Mouse (Mus musculus) embryonic facial prominence, embryonic 12.5 days (tissue): Measurements from ENCODE around the gene Immp2l. TPM values are rescaled to one million over a fixed set of nuclear protein-coding genes. Genes with fewer than 3 reads are reported as not detected.

Experiments
- ATAC-seq: fragments of 200-750 bp; cut with Nextera tagmentation; 2 replicates; pipeline ENCODE4 v1.8.0; 2017; ENCODE audit not compliant: insufficient number of reproducible peaks, insufficient read depth, low FRiP score, low TSS enrichment
- H3K27ac ChIP-seq: fragments of 300-500 bp; sonication (generic); 2 replicates; pipeline ENCODE4 v1.5.1; 2016; ENCODE audit warnings: mild to moderate bottlenecking
- H3K27me3 ChIP-seq: fragments of 300-500 bp; sonication (generic); 2 replicates; pipeline ENCODE4 v1.6.1; 2016; ENCODE audit warnings: mild to moderate bottlenecking, moderate library complexity
- H3K36me3 ChIP-seq: fragments of 300-500 bp; sonication (generic); 2 replicates; pipeline ENCODE4 v1.6.1; 2016; ENCODE audit warnings: mild to moderate bottlenecking
- H3K4me1 ChIP-seq: fragments of 300-500 bp; sonication (generic); 2 replicates; pipeline ENCODE4 v1.6.1; 2016
- H3K4me2 ChIP-seq: fragments of 300-500 bp; sonication (generic); replicated peaks from 2 replicates; pipeline ENCODE4 v1.6.1; 2016; ENCODE audit warnings: mild to moderate bottlenecking, moderate library complexity
- H3K4me3 ChIP-seq: fragments of 300-500 bp; sonication (generic); 2 replicates; pipeline ENCODE4 v1.5.1; 2016; ENCODE audit warnings: mild to moderate bottlenecking
- H3K9ac ChIP-seq: fragments of 300-500 bp; sonication (generic); 2 replicates; pipeline ENCODE4 v1.6.1; 2016; ENCODE audit warnings: mild to moderate bottlenecking, moderate library complexity
- H3K9me3 ChIP-seq: fragments of 300-500 bp; sonication (generic); 2 replicates; pipeline ENCODE4 v1.6.1; 2016; ENCODE audit warnings: mild to moderate bottlenecking, moderate library complexity
- WGBS: fragments of 180-500 bp; shearing (Covaris S2); methylation state at CpG from one replicate; pipeline ENCODE4 v1.1.7; 2016; 5-methylcytosine and 5-hydroxymethylcytosine counted together
- polyA plus RNA-seq: library from polyadenylated mRNA; unstranded; fragments of >200 nt; fragmentation: Nextera tagmentation; extraction: Ambion mirVana; gene quantifications from 2 replicates; pipeline ENCODE4 v1.2.1, GENCODE M21; 2016

Gene Immp2l
- polyA plus RNA-seq, 1 experiment from 2014 or later: 12.4 TPM

- no peak for ATAC-seq
- H3K4me3 ChIP-seq: peak overlapping the region; percentile 34; the same call in 1 of the 2 replicates
- H3K4me1 ChIP-seq: peaks cover 8% of the 10 kb centered on the region; the same call in 1 of the 2 replicates
- WGBS: 89% methylated on average over 5 of the region's 5 CpGs
- no peaks in the 10 kb centered on the region for H3K36me3 ChIP-seq
- H3K4me2 ChIP-seq: peak overlapping the region; percentile 61
- no peak overlapping the region for H3K27ac ChIP-seq
- H3K9ac ChIP-seq: no peak overlapping the region
- H3K27me3 ChIP-seq: no peaks in the 10 kb centered on the region
- H3K9me3 ChIP-seq: no peaks in the 10 kb centered on the region
Observed at GRCm38 (mm10) chr12:41483091-41483592, 459.3 kb downstream of the Immp2l start.

DNA sequence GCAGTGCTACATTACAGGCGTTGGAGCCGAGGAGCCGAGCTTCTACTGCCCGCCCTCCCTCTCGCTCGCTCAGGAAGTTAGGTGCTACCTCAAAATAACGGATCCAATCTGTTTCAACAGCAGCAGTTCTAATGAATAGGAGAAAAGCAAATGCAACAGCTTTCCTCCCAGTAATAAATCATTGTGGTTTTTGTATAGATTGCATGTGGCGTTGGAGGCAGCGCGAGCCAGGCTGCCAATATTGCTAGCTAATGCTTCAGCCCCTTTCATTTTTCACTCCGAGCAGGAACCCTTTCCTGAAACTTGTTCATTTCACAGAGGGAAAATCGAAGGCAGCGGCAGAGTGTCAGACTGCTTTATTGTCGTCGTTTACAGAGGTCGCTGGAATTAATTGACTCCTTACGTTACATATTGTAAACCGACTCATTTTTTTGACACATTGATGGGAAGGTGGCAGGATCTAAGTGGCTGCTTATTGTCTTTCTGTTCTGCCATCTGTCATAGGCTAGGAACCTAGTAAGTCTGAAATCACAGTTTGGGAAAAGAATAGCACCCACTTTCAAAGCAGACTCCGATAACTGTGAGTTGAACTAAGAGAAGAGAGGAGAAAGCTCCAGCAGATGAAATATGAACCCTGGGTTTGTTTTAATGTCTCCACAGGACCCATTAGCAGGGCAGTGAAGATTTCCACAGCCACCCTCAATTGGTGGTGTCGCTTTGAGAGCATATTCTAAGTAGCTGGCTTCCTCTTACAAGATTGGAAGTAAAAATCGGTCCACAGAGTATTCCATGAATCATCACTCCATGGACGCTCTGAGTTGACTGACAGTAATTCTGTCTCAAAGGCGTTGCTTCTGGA, 459.9 kb downstream of the Immp2l start:
- Histone ChIP-seq H3K4me1 (peaks cover 8% of the 10 kb centered on the region; the same call in 1 of the 2 replicates), H3K9me3 (no peaks in the 10 kb centered on the region), H3K27ac (0 out of 2 replicates have a peak overlapping the region, but pooled peaks have one; percentile 46), H3K9ac (no peak overlapping the region), H3K36me3 (no peaks in the 10 kb centered on the region), H3K4me3 (peak overlapping the region; percentile 34), H3K27me3 (no peaks in the 10 kb centered on the region), H3K4me2 (peak overlapping the region; percentile 61)
- 33% methylated on average over 23 of the region's 23 CpGs for WGBS
- no peak for ATAC-seq

DNA sequence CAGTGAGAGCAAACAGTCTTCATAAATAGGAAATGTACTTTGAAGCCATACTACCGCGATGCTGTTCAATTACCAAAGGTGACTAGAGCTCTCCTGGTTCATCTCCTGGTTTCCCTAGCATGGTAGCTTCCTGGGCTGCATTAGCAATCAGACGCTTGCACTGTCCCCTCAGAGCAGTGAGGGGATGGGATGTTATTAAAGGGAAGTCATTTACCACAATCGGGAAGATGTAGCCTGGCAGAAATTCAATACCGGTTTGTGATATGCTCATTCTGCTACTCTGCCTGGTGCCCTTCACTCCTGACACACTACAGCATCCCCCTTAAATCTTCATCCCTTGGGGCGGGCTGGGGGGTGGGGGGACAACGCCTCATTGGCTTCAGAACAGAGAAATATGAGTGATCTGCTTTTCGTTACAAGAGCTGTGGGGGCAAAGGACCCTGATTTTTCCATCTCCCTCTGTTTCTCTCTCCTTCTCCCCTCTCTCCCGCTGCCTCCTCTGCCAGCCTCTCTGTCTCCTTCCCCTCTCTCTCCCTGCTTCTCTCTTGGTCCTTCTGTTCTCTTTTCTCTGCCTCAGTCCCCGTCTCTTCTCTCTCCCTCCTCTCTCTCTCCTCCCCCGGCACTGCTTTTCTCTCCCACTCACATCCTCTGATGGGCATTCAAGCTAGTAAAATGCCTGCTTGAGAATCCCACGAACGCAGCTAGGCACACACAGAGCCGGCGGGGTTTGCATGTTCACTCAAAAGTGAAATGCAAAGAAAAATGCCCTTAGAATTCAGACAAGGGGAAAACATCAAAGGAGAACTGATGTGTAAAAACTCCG, 461.0 kb downstream of the Immp2l start:
- peak overlapping the region; percentile 50 for H3K9ac ChIP-seq
- ATAC-seq: no peak
- H3K4me2 ChIP-seq: peak overlapping the region; percentile 61
- H3K4me3 ChIP-seq: peak overlapping the region; percentile 34
- no peaks in the 10 kb centered on the region for H3K27me3 ChIP-seq
- H3K4me1 ChIP-seq: peaks cover 8% of the 10 kb centered on the region; the same call in 1 of the 2 replicates
- H3K27ac ChIP-seq: peak overlapping the region; percentile 55; the same call in 1 of the 2 replicates
- 29% methylated on average over 16 of the region's 16 CpGs for WGBS
- H3K36me3 ChIP-seq: no peaks in the 10 kb centered on the region
- no peaks in the 10 kb centered on the region for H3K9me3 ChIP-seq

DNA sequence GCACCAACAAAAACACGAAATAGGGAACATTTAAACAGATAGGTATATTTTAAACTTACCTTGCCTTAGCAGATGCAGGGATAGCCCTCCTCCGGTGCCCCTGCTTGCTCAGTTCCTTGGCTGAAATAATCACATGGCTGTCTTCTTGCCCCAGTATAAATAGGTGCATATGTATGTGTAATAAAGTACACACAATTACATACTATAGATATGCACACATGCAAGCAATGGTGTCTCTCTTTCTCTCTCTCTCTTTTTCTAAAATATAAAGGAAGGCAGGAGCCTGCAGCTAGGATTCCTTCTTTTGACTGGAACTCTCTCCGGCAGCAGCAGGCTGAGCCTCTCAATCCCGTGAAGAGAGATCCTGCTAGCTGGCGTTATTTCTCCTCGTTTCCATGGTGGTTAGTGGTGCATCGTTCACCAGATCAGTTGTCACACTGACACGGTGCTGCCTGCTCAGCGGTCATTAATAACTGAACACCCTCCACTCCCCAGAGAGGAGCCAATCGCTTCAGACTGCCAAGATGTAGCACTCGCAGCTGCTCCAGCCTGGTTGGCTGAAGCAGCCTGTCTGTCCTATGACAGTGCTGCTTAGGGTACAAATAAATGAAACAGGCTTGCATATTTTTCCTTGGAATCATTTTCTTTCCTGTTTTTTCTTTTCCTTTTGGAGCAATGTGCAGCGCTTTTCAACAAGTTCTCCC, 461.8 kb downstream of the Immp2l start:
- 18% methylated on average over 12 of the region's 12 CpGs for WGBS
- peaks cover 8% of the 10 kb centered on the region; the same call in 1 of the 2 replicates for H3K4me1 ChIP-seq
- H3K9me3 ChIP-seq: no peaks in the 10 kb centered on the region
- peak overlapping the region; percentile 61 for H3K4me2 ChIP-seq
- H3K9ac ChIP-seq: peak overlapping the region; percentile 48
- ATAC-seq: peak; percentile 82; the same call in 1 of the 2 replicates
- H3K27ac ChIP-seq: peak overlapping the region; percentile 27; the same call in 1 of the 2 replicates
- no peaks in the 10 kb centered on the region for H3K36me3 ChIP-seq
- H3K27me3 ChIP-seq: no peaks in the 10 kb centered on the region
- H3K4me3 ChIP-seq: peak overlapping the region; percentile 34

DNA sequence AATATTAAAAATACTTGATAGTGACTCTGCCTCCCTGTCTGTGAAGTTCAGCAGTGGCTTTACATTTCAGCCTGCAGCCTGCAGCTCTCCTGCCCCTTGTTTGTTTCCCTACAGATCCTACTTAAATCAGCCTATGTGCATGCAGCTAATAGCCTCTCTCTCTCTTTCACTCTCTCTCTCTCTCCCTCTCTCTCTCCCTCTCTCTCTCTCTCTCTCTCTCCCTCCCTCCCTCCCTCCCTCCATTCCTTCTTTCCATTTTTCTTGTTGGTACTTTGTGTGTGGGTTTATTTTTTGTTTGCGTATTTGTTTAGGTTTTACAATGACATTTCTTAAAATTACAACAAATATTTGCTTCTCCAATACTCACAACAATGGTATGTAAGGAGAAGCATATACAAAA, 462.4 kb downstream of the Immp2l start, which contains the start of gene Lrrn3:
TSS of gene Lrrn3 (minus strand) at position 101 of the 400 bp plus-strand sequence.
- H3K36me3 ChIP-seq: no peaks in the 10 kb centered on the region
- H3K9ac ChIP-seq: peak within 1 kb of the TSS; percentile 48
- peak within 1 kb of the TSS; percentile 34 for H3K4me3 ChIP-seq
- ATAC-seq: no peak
- peak within 1 kb of the TSS; percentile 27; the same call in 1 of the 2 replicates for H3K27ac ChIP-seq
- H3K9me3 ChIP-seq: no peaks in the 10 kb centered on the region
- H3K27me3 ChIP-seq: no peaks in the 10 kb centered on the region
- 95% methylated on average over 1 of the region's 1 CpGs for whole genome bisulfite sequencing
- peak within 1 kb of the TSS; percentile 61 for H3K4me2 ChIP-seq
- peaks cover 8% of the 10 kb centered on the region; the same call in 1 of the 2 replicates for H3K4me1 ChIP-seq

- Histone ChIP-seq H3K9ac (no peak overlapping the region), H3K9me3 (no peaks in the 10 kb centered on the region), H3K27me3 (no peaks in the 10 kb centered on the region), H3K36me3 (no peaks in the 10 kb centered on the region), H3K4me3 (no peak overlapping the region), H3K4me2 (no peak overlapping the region), H3K4me1 (peaks cover 8% of the 10 kb centered on the region; the same call in 1 of the 2 replicates), H3K27ac (no peak overlapping the region)
- no peak for ATAC-seq
- WGBS: 31% methylated on average over 5 of the region's 5 CpGs
Observed at GRCm38 (mm10) chr12:41487005-41487404, 463.1 kb downstream of the Immp2l start.

DNA sequence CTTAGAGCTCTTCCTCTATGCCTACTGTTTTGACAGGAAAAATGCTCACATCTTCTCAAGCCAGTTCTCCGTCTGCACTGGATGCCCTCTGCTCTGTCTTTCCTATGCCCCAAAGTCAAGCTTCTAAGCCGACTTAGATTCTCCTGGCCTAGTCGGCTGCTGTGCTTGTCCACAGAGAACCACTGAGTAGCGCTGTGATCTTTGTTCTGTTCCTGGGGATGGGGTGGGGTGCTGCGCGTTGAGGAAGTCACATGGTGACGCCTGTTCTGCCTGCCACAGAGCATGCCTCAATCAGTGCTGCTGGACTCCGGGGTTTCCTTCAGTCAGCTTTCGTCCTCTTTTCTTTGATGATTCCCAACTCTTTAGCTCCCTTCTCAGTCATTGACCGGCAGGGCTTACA, 470.7 kb downstream of the Immp2l start:
- Histone ChIP-seq H3K36me3 (no peaks in the 10 kb centered on the region), H3K4me2 (no peak overlapping the region), H3K27ac (no peak overlapping the region), H3K27me3 (no peaks in the 10 kb centered on the region), H3K4me1 (no peaks in the 10 kb centered on the region), H3K9me3 (no peaks in the 10 kb centered on the region), H3K9ac (no peak overlapping the region), H3K4me3 (no peak overlapping the region)
- WGBS: 38% methylated on average over 10 of the region's 10 CpGs
- no peak for ATAC-seq

- WGBS: 47% methylated on average over 9 of the region's 9 CpGs
- no peak overlapping the region for H3K4me3 ChIP-seq
- no peaks in the 10 kb centered on the region for H3K36me3 ChIP-seq
- no peak overlapping the region for H3K27ac ChIP-seq
- H3K4me2 ChIP-seq: no peak overlapping the region
- H3K9me3 ChIP-seq: no peaks in the 10 kb centered on the region
- no peaks in the 10 kb centered on the region for H3K27me3 ChIP-seq
- H3K4me1 ChIP-seq: no peaks in the 10 kb centered on the region
- no peak overlapping the region for H3K9ac ChIP-seq
- ATAC-seq: no peak
Observed at GRCm38 (mm10) chr12:41500049-41500820, 476.3 kb downstream of the Immp2l start.

- no peaks in the 10 kb centered on the region for H3K27me3 ChIP-seq
- no peak overlapping the region for H3K4me2 ChIP-seq
- H3K9ac ChIP-seq: no peak overlapping the region
- no peak overlapping the region for H3K27ac ChIP-seq
- no peaks in the 10 kb centered on the region for H3K36me3 ChIP-seq
- no peaks in the 10 kb centered on the region for H3K4me1 ChIP-seq
- no peak overlapping the region for H3K4me3 ChIP-seq
- 81% methylated on average over 4 of the region's 4 CpGs for WGBS
- no peak for ATAC-seq
- H3K9me3 ChIP-seq: no peaks in the 10 kb centered on the region
Observed at GRCm38 (mm10) chr12:41508610-41509009, 484.7 kb downstream of the Immp2l start.

GRCm38 (mm10) chr12:41510588-41510987, 486.7 kb downstream of the Immp2l start:
- Histone ChIP-seq H3K4me2 (no peak overlapping the region), H3K27ac (no peak overlapping the region), H3K27me3 (no peaks in the 10 kb centered on the region), H3K36me3 (no peaks in the 10 kb centered on the region), H3K9ac (no peak overlapping the region), H3K9me3 (no peaks in the 10 kb centered on the region), H3K4me3 (no peak overlapping the region), H3K4me1 (no peaks in the 10 kb centered on the region)
- no peak for ATAC-seq
- WGBS: 81% methylated on average over 3 of the region's 3 CpGs
